Mouse (Mus musculus): ENCODE results near the gene Uba1y. TPM values are rescaled to one million over a fixed set of nuclear protein-coding genes. Genes with fewer than 3 reads are reported as not detected.
A peak's percentile ranks its signal among the peaks of the same experiment; 100 is the strongest.
"Not testable (repeated sequence)": the region's sequence is repeated elsewhere in the genome, so short reads cannot be mapped to it uniquely, and the experiment has no call there.

Gene Uba1y
- total RNA-seq (2021): not detected

GRCm38 (mm10) chrY:818396-818795, at the start of gene Uba1y:
Gene Uba1y, plus strand, starts transcription at chrY:818649.
- DNase-seq: no peak
- intact Hi-C loops (cut with DNase I): no loop called here

DNA sequence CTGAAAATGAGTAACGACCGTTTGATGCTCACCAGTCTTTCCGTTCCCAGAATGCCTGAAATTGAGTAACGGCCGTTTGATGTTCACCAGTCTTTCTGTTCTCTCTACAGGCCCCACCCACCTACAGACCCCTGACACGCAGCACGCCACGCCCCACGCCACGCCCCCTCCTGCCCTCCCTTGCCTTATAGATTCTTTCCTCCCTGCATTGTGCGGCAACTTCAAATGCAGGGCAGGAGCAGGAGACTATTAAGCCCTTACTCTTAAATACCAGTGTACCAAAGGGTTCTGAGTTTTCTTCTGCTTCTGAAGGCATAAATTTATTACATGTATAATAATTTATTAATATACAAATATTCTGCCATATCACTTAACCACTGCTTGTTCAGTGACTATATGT, 21.1 kb upstream of the Uba1y start, which contains the start of gene Zfy1:
Gene Zfy1, minus strand, starts transcription at position 101 of the 400 bp plus-strand sequence.
- DNase-seq; intact Hi-C loops (cut with DNase I): not testable (repeated sequence)

DNA sequence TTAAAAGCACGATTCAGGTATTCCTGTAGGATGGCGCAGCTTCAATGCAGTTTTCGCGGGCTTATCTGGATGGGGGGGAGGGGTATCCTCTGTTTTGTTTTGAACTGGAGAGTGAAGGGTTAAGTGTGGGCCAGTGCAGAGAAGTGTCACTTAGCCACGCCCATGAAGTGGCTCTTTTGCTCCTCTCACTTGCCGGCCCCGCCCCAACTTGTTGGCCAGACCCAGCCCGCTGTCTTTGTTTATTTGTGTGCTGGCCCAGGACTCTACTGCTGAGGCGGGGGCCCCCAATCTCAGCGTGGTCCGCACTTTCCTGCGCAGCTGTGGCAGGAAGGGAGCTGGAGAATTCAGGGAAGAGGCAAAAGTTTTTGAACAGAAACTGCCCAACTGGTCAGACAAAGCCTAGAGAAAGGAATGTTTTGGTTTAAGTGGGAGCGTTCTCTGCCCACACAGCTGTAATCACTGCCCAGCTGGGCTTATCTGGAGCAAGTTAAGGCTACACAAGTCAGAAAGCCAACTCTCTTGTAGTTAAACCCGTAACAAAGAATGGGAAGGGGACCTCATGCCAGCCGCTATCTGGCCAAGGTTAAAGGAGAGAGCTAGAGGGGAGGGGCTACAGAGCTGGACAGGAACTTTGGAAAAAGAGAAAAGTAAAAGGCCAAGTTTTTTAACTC, 9.3 kb upstream of the Uba1y start:
- intact Hi-C loops (cut with DNase I): no loop called here
- peak; percentile 3 for DNase-seq

GRCm38 (mm10) chrY:872404-872803, 54.0 kb downstream of the Uba1y start:
- DNase-seq: no peak
- intact Hi-C loops (cut with DNase I): no loop called here

DNA sequence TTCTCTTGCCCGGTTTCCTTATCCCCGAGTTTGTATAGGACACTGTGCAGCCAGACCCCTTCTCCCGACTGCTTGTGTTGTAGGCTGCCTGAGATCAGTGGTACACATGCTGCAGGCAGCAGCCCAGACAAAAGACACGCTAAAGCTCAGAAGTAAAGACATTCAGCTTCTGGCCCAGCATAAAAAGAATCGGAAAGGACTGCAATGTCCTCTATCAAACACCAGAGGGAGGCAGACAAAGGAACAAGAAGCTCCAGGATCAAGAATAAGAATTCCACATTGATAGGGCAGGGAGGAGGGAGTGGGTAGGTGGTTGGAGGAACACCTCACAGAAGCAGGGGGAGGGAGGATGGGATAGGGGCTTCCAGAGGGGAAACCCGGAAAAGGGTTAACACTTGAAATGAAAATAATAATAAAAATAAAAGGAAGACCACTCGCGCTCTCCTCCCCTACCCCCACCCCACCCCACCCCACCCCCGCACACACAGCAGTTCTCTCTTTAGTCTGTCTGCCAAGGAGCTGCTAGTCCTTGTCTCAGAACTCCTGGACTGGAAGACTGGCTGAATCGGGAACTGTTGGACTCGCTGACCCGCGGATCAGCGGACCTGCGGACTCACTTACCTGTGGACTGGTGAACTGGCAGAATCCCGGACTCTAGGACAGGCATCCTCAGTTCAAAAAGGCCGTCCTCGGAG, 54.6 kb downstream of the Uba1y start:
- DNase-seq: no peak
- intact Hi-C loops (cut with DNase I): no loop called here

Other genes with a start within 250 kb of the Uba1y start
- gene Zfy1, start 21.2 kb upstream of the Uba1y start, total RNA-seq (2021): not detected
- gene Kdm5d, start 79.1 kb downstream of the Uba1y start, total RNA-seq (2021): 10 to 100 TPM in 1 of 2 experiments, under 1 TPM in 1; 0.06 to 19.1 TPM
- 10 to 100 TPM in 1 of 2 experiments, not detected in 1; 94.1 TPM for gene Eif2s3y, start 191.9 kb downstream of the Uba1y start, total RNA-seq (2021)